Mouse (Mus musculus) CH12F3 (cell line): ENCODE measurements around the gene Snx21.

ENCODE experiments used
- in situ Hi-C: fragments of 300-500 bp; cut with MboI; formaldehyde crosslinking; loops from 2 replicates; pipeline ENCODE4 v1.14.3; 2020; ENCODE audit warnings: low sequenced_read_pairs

Snx21 gene

GRCm38 (mm10) chr2:164785481-164786387, at the start of gene Snx21:
Snx21 (plus strand) TSS chr2:164785823.
- in situ Hi-C loops, result no loop called here

- in situ Hi-C loops, result no loop called here
Observed at GRCm38 (mm10) chr2:164737377-164738090, 48.1 kb upstream of the Snx21 start.

GRCm38 (mm10) chr2:164739876-164740275, 45.7 kb upstream of the Snx21 start:
- in situ Hi-C loops, result no loop called here

- in situ Hi-C loops, result no loop called here
Observed at GRCm38 (mm10) chr2:164744987-164745386, 40.6 kb upstream of the Snx21 start.

GRCm38 (mm10) chr2:164745843-164746479, 39.7 kb upstream of the Snx21 start, which contains the start of the genes Wfdc3 and Dnttip1:
Wfdc3 (minus strand) TSS chr2:164745931.
Dnttip1 (plus strand) TSS chr2:164745983.
- in situ Hi-C loops, result no loop called here

GRCm38 (mm10) chr2:164746693-164747092, 38.9 kb upstream of the Snx21 start:
- in situ Hi-C loops, result no loop called here

- in situ Hi-C loops, result no loop called here
Observed at GRCm38 (mm10) chr2:164748191-164748590, 37.4 kb upstream of the Snx21 start.

GRCm38 (mm10) chr2:164748991-164749390, 36.6 kb upstream of the Snx21 start:
- in situ Hi-C loops, result no loop called here

GRCm38 (mm10) chr2:164752454-164752853, 33.2 kb upstream of the Snx21 start:
- in situ Hi-C loops, result no loop called here

GRCm38 (mm10) chr2:164754105-164754504, 31.5 kb upstream of the Snx21 start:
- in situ Hi-C loops, result no loop called here

GRCm38 (mm10) chr2:164754800-164755199, 30.8 kb upstream of the Snx21 start:
- in situ Hi-C loops, result no loop called here

GRCm38 (mm10) chr2:164757841-164758240, 27.8 kb upstream of the Snx21 start:
- in situ Hi-C loops, result no loop called here

- in situ Hi-C loops, result no loop called here
Observed at GRCm38 (mm10) chr2:164758692-164759091, 26.9 kb upstream of the Snx21 start.

GRCm38 (mm10) chr2:164760059-164760833, 25.4 kb upstream of the Snx21 start:
- in situ Hi-C loops, result no loop called here

GRCm38 (mm10) chr2:164761502-164761901, 24.1 kb upstream of the Snx21 start:
- in situ Hi-C loops, result no loop called here

- in situ Hi-C loops, result no loop called here
Observed at GRCm38 (mm10) chr2:164761971-164762370, 23.7 kb upstream of the Snx21 start.

- in situ Hi-C loops, result no loop called here
Observed at GRCm38 (mm10) chr2:164762593-164762992, 23.0 kb upstream of the Snx21 start.

GRCm38 (mm10) chr2:164765841-164766240, 19.8 kb upstream of the Snx21 start:
- in situ Hi-C loops, result no loop called here

- in situ Hi-C loops, result no loop called here
Observed at GRCm38 (mm10) chr2:164767812-164768540, 17.6 kb upstream of the Snx21 start.
